Mouse (Mus musculus) CH12.LX (cell line): ENCODE measurements around the gene Echdc3. TPM values are rescaled to one million over a fixed set of nuclear protein-coding genes. Genes with fewer than 3 reads are reported as not detected.

Experiments
- DNase-seq: peaks from one replicate; pipeline ENCODE4 v3.0.0-alpha.2; 2013; ENCODE audit errors: extremely low read depth
- H3K27ac ChIP-seq: 2 replicates; pipeline ENCODE4 v1.5.1; 2012; ENCODE audit warnings: low read depth, mild to moderate bottlenecking, control low read depth, moderate library complexity; ENCODE audit not compliant: insufficient read depth
- H3K27me3 ChIP-seq: replicated peaks from 2 replicates; pipeline ENCODE3; 2012; ENCODE audit warnings: inconsistent platforms
- H3K36me3 ChIP-seq, 2 experiments: replicated peaks in 1 of 2; 2 replicates each; pipeline versions ENCODE3 to v1.6.1; 2012; ENCODE audit warnings: inconsistent platforms in 1 of 2, low read length in 1 of 2, mild to moderate bottlenecking in 1 of 2, mixed read lengths in 1 of 2, moderate library complexity in 1 of 2; ENCODE audit not compliant: control insufficient read depth in 1 of 2, insufficient read depth in 1 of 2
- H3K4me1 ChIP-seq, 2 experiments: 2 replicates each; pipeline ENCODE4 v1.6.1; 2012; ENCODE audit warnings: inconsistent platforms in 1 of 2, moderate library complexity in 1 of 2; ENCODE audit not compliant: insufficient read depth in 2 of 2, control insufficient read depth in 1 of 2
- H3K4me2 ChIP-seq: 2 replicates; pipeline ENCODE4 v1.6.1; 2012; ENCODE audit warnings: low read depth, mild to moderate bottlenecking, control low read depth; ENCODE audit not compliant: poor library complexity, insufficient read depth, severe bottlenecking
- H3K4me3 ChIP-seq, 3 experiments: fragments of 150-350 bp in 1 of 3; sonication (generic) in 1 of 3; replicated peaks in 1 of 3; 2 replicates each; pipeline versions ENCODE3 to v1.5.1; 2011 to 2012; ENCODE audit warnings: low read depth in 2 of 3, low read length in 2 of 3, mild to moderate bottlenecking in 2 of 3, moderate library complexity in 2 of 3, control low read depth in 1 of 3, improper control_type of control experiment in 1 of 3, inconsistent platforms in 1 of 3, mixed read lengths in 1 of 3; ENCODE audit not compliant: poor library complexity in 1 of 3
- H3K79me2 ChIP-seq: replicated peaks from 2 replicates; pipeline ENCODE4 v1.6.1; 2012; ENCODE audit warnings: mild to moderate bottlenecking, moderate library complexity; ENCODE audit not compliant: control insufficient read depth, poor library complexity, insufficient read depth, severe bottlenecking; ENCODE audit errors: extremely low read depth
- H3K9ac ChIP-seq: 2 replicates; pipeline ENCODE4 v1.6.1; 2012; ENCODE audit warnings: low read depth, mild to moderate bottlenecking, control low read depth, moderate library complexity; ENCODE audit not compliant: insufficient read depth
- H3K9me3 ChIP-seq: replicated peaks from 2 replicates; pipeline ENCODE3; 2012; ENCODE audit warnings: low read length, inconsistent platforms, mixed read lengths
- BHLHE40 ChIP-seq: IDR thresholded peaks from 2 replicates; pipeline ENCODE4 v1.6.1; 2011; ENCODE audit warnings: mild to moderate bottlenecking, low read depth, low read length, improper control_type of control experiment
- CTCF ChIP-seq, 2 experiments: IDR thresholded peaks in 1 of 2; conservative IDR thresholded peaks in 1 of 2; 2 replicates each; pipeline ENCODE4 v1.5.1; 2011 to 2012; ENCODE audit warnings: low read depth in 2 of 2, low read length in 2 of 2, improper control_type of control experiment in 1 of 2, inconsistent platforms in 1 of 2, mild to moderate bottlenecking in 1 of 2, moderate library complexity in 1 of 2
- E2F4 ChIP-seq: IDR thresholded peaks from 2 replicates; pipeline ENCODE4 v1.6.1; 2011; ENCODE audit warnings: low read depth, low read length, improper control_type of control experiment; ENCODE audit not compliant: insufficient replicate concordance
- EP300 ChIP-seq: IDR thresholded peaks from 2 replicates; pipeline ENCODE4 v1.6.1; 2011; ENCODE audit warnings: low read length, improper control_type of control experiment
- ETS1 ChIP-seq: conservative IDR thresholded peaks from 2 replicates; pipeline ENCODE4 v1.6.1; 2012; ENCODE audit warnings: low read depth, mild to moderate bottlenecking, inconsistent platforms, low read length, improper control_type of control experiment, moderate library complexity
- GABPA ChIP-seq: IDR thresholded peaks from 2 replicates; pipeline ENCODE4 v1.6.1; 2012; ENCODE audit warnings: low read depth, low read length, improper control_type of control experiment, inconsistent platforms; ENCODE audit not compliant: insufficient replicate concordance
- HCFC1 ChIP-seq: IDR thresholded peaks from 2 replicates; pipeline ENCODE4 v1.6.1; 2012; ENCODE audit warnings: low read depth, mild to moderate bottlenecking, inconsistent platforms, low read length, improper control_type of control experiment
- IRF4 ChIP-seq: IDR thresholded peaks from 2 replicates; pipeline ENCODE4 v1.6.1; 2014; ENCODE audit warnings: low read depth, mild to moderate bottlenecking, inconsistent platforms, low read length, improper control_type of control experiment
- JUN ChIP-seq: IDR thresholded peaks from 2 replicates; pipeline ENCODE4 v1.6.1; 2011; ENCODE audit warnings: low read depth, mild to moderate bottlenecking, low read length, improper control_type of control experiment, moderate library complexity; ENCODE audit not compliant: insufficient read depth
- JUND ChIP-seq: conservative IDR thresholded peaks from 2 replicates; pipeline ENCODE4 v1.6.1; 2011; ENCODE audit warnings: low read depth, low read length, improper control_type of control experiment
- KAT2A ChIP-seq: IDR thresholded peaks from 2 replicates; pipeline ENCODE4 v1.6.1; 2012; ENCODE audit warnings: low read length, improper control_type of control experiment, inconsistent platforms; ENCODE audit not compliant: insufficient replicate concordance
- MAX ChIP-seq: IDR thresholded peaks from 2 replicates; pipeline ENCODE4 v1.6.1; 2011; ENCODE audit warnings: low read length, improper control_type of control experiment
- MAZ ChIP-seq: IDR thresholded peaks from 2 replicates; pipeline ENCODE4 v1.6.1; 2012; ENCODE audit warnings: low read depth, mild to moderate bottlenecking, inconsistent platforms, low read length, improper control_type of control experiment, moderate library complexity
- MEF2A ChIP-seq: IDR thresholded peaks from 2 replicates; pipeline ENCODE4 v1.6.1; 2014; ENCODE audit warnings: low read depth, mild to moderate bottlenecking, inconsistent platforms, low read length, improper control_type of control experiment, borderline replicate concordance
- MXI1 ChIP-seq: IDR thresholded peaks from 2 replicates; pipeline ENCODE4 v1.6.1; 2011; ENCODE audit warnings: mild to moderate bottlenecking, low read depth, low read length, improper control_type of control experiment
- MYC ChIP-seq: IDR thresholded peaks from 2 replicates; pipeline ENCODE4 v1.6.1; 2011; ENCODE audit warnings: low read depth, mild to moderate bottlenecking, improper control_type of control experiment, low read length
- PAX5 ChIP-seq: IDR thresholded peaks from 2 replicates; pipeline ENCODE4 v1.6.1; 2012; ENCODE audit warnings: low read length, inconsistent platforms, mixed read lengths
- POLR2A ChIP-seq: IDR thresholded peaks from 2 replicates; pipeline ENCODE4 v1.6.1; 2011; ENCODE audit warnings: low read depth, mild to moderate bottlenecking, improper control_type of control experiment, low read length
- RAD21 ChIP-seq: IDR thresholded peaks from 2 replicates; pipeline ENCODE4 v1.6.1; 2011; ENCODE audit warnings: low read depth, mild to moderate bottlenecking, low read length, improper control_type of control experiment, moderate library complexity
- RCOR1 ChIP-seq: conservative IDR thresholded peaks from 2 replicates; pipeline ENCODE4 v1.6.1; 2012; ENCODE audit warnings: low read depth, mild to moderate bottlenecking, inconsistent platforms, low read length, improper control_type of control experiment
- SIN3A ChIP-seq: IDR thresholded peaks from 2 replicates; pipeline ENCODE4 v1.6.1; 2012; ENCODE audit warnings: low read length, improper control_type of control experiment, inconsistent platforms
- SMC3 ChIP-seq: IDR thresholded peaks from 2 replicates; pipeline ENCODE4 v1.6.1; 2011; ENCODE audit warnings: low read depth, low read length, improper control_type of control experiment
- TCF12 ChIP-seq: IDR thresholded peaks from 2 replicates; pipeline ENCODE4 v1.6.1; 2014; ENCODE audit warnings: low read depth, mild to moderate bottlenecking, inconsistent platforms, low read length, improper control_type of control experiment
- UBTF ChIP-seq: IDR thresholded peaks from 2 replicates; pipeline ENCODE4 v1.6.1; 2012; ENCODE audit warnings: low read depth, mild to moderate bottlenecking, inconsistent platforms, low read length, improper control_type of control experiment, moderate library complexity
- USF2 ChIP-seq: conservative IDR thresholded peaks from 2 replicates; pipeline ENCODE4 v1.6.1; 2011; ENCODE audit warnings: low read depth, low read length, improper control_type of control experiment
- ZC3H11A ChIP-seq: IDR thresholded peaks from 2 replicates; pipeline ENCODE4 v1.6.1; 2012; ENCODE audit warnings: low read depth, mild to moderate bottlenecking, inconsistent platforms, low read length, improper control_type of control experiment
- ZMIZ1 ChIP-seq: IDR thresholded peaks from 2 replicates; pipeline ENCODE4 v1.6.1; 2012; ENCODE audit warnings: low read depth, mild to moderate bottlenecking, inconsistent platforms, low read length, improper control_type of control experiment
- dilution Hi-C: fragments of 300-500 bp; cut with MboI; formaldehyde crosslinking; loops from 2 replicates; pipeline ENCODE4 v1.14.3; 2020; ENCODE audit warnings: low sequenced_read_pairs; ENCODE audit not compliant: extremely low pct_unique_long_range_greater_than_20kb, extremely low pct_ligation_motif_present
- in situ Hi-C: fragments of 300-500 bp; cut with MboI; formaldehyde crosslinking; loops from 3 replicates; pipeline ENCODE4 v1.14.3; 2019; ENCODE audit warnings: low sequenced_read_pairs, low pct_ligation_motif_present, low pct_unique_long_range_greater_than_20kb, mixed read lengths
- polyA plus RNA-seq: library from polyadenylated mRNA; unstranded; fragments of >175 nt; gene quantifications from 2 replicates; pipeline ENCODE4 v1.2.1, GENCODE M21; 2012; ENCODE audit warnings: low read depth; ENCODE audit not compliant: insufficient read length
- total RNA-seq, 2 experiments: library from RNA; depleted of rRNA; stranded (reverse); fragments of 300-350 nt in 1 of 2; fragments of >200 nt in 1 of 2; gene quantifications; 2 replicates each; pipeline ENCODE4 v1.2.3; 2012 to 2014

Gene Echdc3
- total and polyA plus RNA-seq, 3 experiments, result 9.2 to 17.4 (median 10.6) TPM

- peak overlapping the region; percentile 96 for H3K4me2 ChIP-seq
- in situ Hi-C loops, result no loop called here
- peak; percentile 51 for TF ChIP-seq MYC
- 0 out of 2 replicates have a peak, but pooled peaks have one; percentile 60 for TF ChIP-seq RCOR1
- TF ChIP-seq ZMIZ1, result no peak
- TF ChIP-seq EP300, result peak; percentile 65; the same call in 1 of the 2 replicates
- no peak for TF ChIP-seq E2F4
- TF ChIP-seq CTCF (conservative IDR thresholded peaks at IDR 0.05 in 1 of 2, IDR thresholded peaks at IDR 0.05 in 1 of 2; ENCODE audit: low read depth in 2 of 2, low read length in 2 of 2), result no peak
- peak; percentile 94 for TF ChIP-seq BHLHE40
- peak; percentile 40; the same call in 1 of the 2 replicates for TF ChIP-seq MAZ
- TF ChIP-seq ETS1, result peak; percentile 84
- no peak for TF ChIP-seq PAX5
- no peak for TF ChIP-seq ZC3H11A
- TF ChIP-seq TCF12, result peak; percentile 78
- no peak for TF ChIP-seq JUN
- TF ChIP-seq HCFC1, result no peak
- TF ChIP-seq MEF2A, result peak; percentile 97
- TF ChIP-seq SIN3A, result peak; percentile 57
- no peak for TF ChIP-seq UBTF
- peak; percentile 2 for TF ChIP-seq RAD21
- TF ChIP-seq GABPA, result no peak
- TF ChIP-seq KAT2A, result no peak
- TF ChIP-seq SMC3, result no peak
- TF ChIP-seq MAX, result peak; percentile 82
- 0 out of 2 replicates have a peak, but pooled peaks have one; percentile 35 for TF ChIP-seq USF2
- peak; percentile 82 for TF ChIP-seq MXI1
- peak; percentile 66; the same call in 1 of the 2 replicates for TF ChIP-seq IRF4
- TF ChIP-seq JUND, result no peak
- peak; percentile 41; the same call in 1 of the 2 replicates for TF ChIP-seq POLR2A
- H3K9me3 ChIP-seq, result peaks cover 5% of the 10 kb centered on the region
- no peaks in the 10 kb centered on the region for H3K27me3 ChIP-seq
- peak; percentile 87 for DNase-seq
- peak overlapping the region in 1 of 3 experiments; percentile 30 for H3K4me3 ChIP-seq
- peak overlapping the region; percentile 86 for H3K27ac ChIP-seq
- peak overlapping the region; percentile 33 for H3K9ac ChIP-seq
- dilution Hi-C loops, result no loop called here
- no peaks in the 10 kb centered on the region for H3K36me3 ChIP-seq
- H3K4me1 ChIP-seq, result peaks cover 16 to 56% of the 10 kb centered on the region in 2 experiments
- H3K79me2 ChIP-seq, result no peaks in the 10 kb centered on the region
Observed at GRCm38 (mm10) chr2:6255989-6256841, 43.4 kb upstream of the Echdc3 start.
